Mouse (Mus musculus) thymus, adult 18-20 months (tissue): ENCODE results near the gene Ap3b2.
"Not testable (repeated sequence)": the region's sequence is repeated elsewhere in the genome, so short reads cannot be mapped to it uniquely, and the experiment has no call there.

Experiments
- DNase-seq, 2 experiments: peaks; one replicate each; pipeline ENCODE4 v3.0.0; 2022; ENCODE audit warnings: mixed read lengths in 2 of 2

Ap3b2 gene

GRCm38 (mm10) chr7:81493331-81494021 lies at the start of gene Ap3b2:
Ap3b2 (minus strand) TSS chr7:81493925.
- peak in 1 of 2 experiments; percentile 13 for DNase-seq

GRCm38 (mm10) chr7:81542934-81543333 lies 49.2 kb upstream of the Ap3b2 start:
- no peak for DNase-seq

- no peak for DNase-seq
Observed at GRCm38 (mm10) chr7:81541924-81542524, 48.3 kb upstream of the Ap3b2 start.

GRCm38 (mm10) chr7:81540999-81541398 lies 47.3 kb upstream of the Ap3b2 start:
- no peak for DNase-seq

GRCm38 (mm10) chr7:81539565-81539964 lies 45.8 kb upstream of the Ap3b2 start:
- DNase-seq: no peak

GRCm38 (mm10) chr7:81538070-81538675 lies 44.4 kb upstream of the Ap3b2 start:
- DNase-seq: no peak

GRCm38 (mm10) chr7:81536478-81536877 lies 42.8 kb upstream of the Ap3b2 start:
- no peak for DNase-seq

- DNase-seq: no peak
Observed at GRCm38 (mm10) chr7:81531462-81531861, 37.7 kb upstream of the Ap3b2 start.

GRCm38 (mm10) chr7:81528918-81529317 lies 35.2 kb upstream of the Ap3b2 start:
- DNase-seq: no peak

- no peak for DNase-seq
Observed at GRCm38 (mm10) chr7:81523663-81524017, 29.9 kb upstream of the Ap3b2 start.

- peak; percentile 82 to 86 for DNase-seq
Observed at GRCm38 (mm10) chr7:81523008-81523662, 29.4 kb upstream of the Ap3b2 start.

- DNase-seq: no peak
Observed at GRCm38 (mm10) chr7:81516154-81517030, 22.7 kb upstream of the Ap3b2 start.

GRCm38 (mm10) chr7:81514906-81515590 lies 21.3 kb upstream of the Ap3b2 start:
- no peak for DNase-seq

- DNase-seq: no peak
Observed at GRCm38 (mm10) chr7:81501050-81501449, 7.3 kb upstream of the Ap3b2 start.

GRCm38 (mm10) chr7:81498181-81498580 lies 4.5 kb upstream of the Ap3b2 start, which contains the start of gene BC048679:
BC048679 (minus strand) TSS chr7:81498281.
- no peak for DNase-seq

- DNase-seq: no peak
Observed at GRCm38 (mm10) chr7:81497171-81497570, 3.4 kb upstream of the Ap3b2 start.

GRCm38 (mm10) chr7:81492628-81493027 lies 1.1 kb downstream of the Ap3b2 start:
- no peak for DNase-seq

- DNase-seq: no peak
Observed at GRCm38 (mm10) chr7:81489649-81490048, 4.1 kb downstream of the Ap3b2 start.

- no peak for DNase-seq
Observed at GRCm38 (mm10) chr7:81480800-81481199, 12.9 kb downstream of the Ap3b2 start.

GRCm38 (mm10) chr7:81479531-81480090 lies 14.1 kb downstream of the Ap3b2 start:
- no peak for DNase-seq

GRCm38 (mm10) chr7:81478261-81478660 lies 15.5 kb downstream of the Ap3b2 start:
- DNase-seq: not testable (repeated sequence)

GRCm38 (mm10) chr7:81476833-81477232 lies 16.9 kb downstream of the Ap3b2 start:
- DNase-seq: no peak
